Mouse (Mus musculus) hindbrain, embryonic 15.5 days (tissue): ENCODE measurements at regions not wholly inside any gene's neighbourhood (a gene's known extent, or its start where the extent isn't known, plus 50 kb on each side); places are given as distances from the start of the nearest gene placed in this dataset.

Experiments
- ATAC-seq: fragments of 200-750 bp; cut with Nextera tagmentation; 2 replicates; pipeline ENCODE4 v1.8.0; 2017; ENCODE audit warnings: low read depth, moderate number of reproducible peaks, moderate TSS enrichment; ENCODE audit not compliant: low FRiP score
- H3K27ac ChIP-seq: fragments of 300-500 bp; sonication (generic); replicated peaks from 2 replicates; pipeline ENCODE4 v1.5.1; 2015; ENCODE audit warnings: mild to moderate bottlenecking, inconsistent platforms
- H3K27me3 ChIP-seq: fragments of 300-500 bp; sonication (generic); 2 replicates; pipeline ENCODE4 v1.6.1; 2015; ENCODE audit warnings: control low read depth, inconsistent platforms
- H3K36me3 ChIP-seq: fragments of 300-500 bp; sonication (generic); 2 replicates; pipeline ENCODE4 v1.6.1; 2015; ENCODE audit warnings: control low read depth, inconsistent platforms
- H3K4me1 ChIP-seq: fragments of 300-500 bp; sonication (generic); replicated peaks from 2 replicates; pipeline ENCODE4 v1.6.1; 2015; ENCODE audit warnings: control low read depth, inconsistent platforms
- H3K4me2 ChIP-seq: fragments of 300-500 bp; sonication (generic); 2 replicates; pipeline ENCODE4 v1.6.1; 2015; ENCODE audit warnings: moderate library complexity, mild to moderate bottlenecking, inconsistent platforms
- H3K4me3 ChIP-seq: fragments of 300-500 bp; sonication (generic); 2 replicates; pipeline ENCODE4 v1.5.1; 2015; ENCODE audit warnings: mild to moderate bottlenecking, inconsistent platforms
- H3K9ac ChIP-seq: fragments of 300-500 bp; sonication (generic); 2 replicates; pipeline ENCODE4 v1.6.1; 2015; ENCODE audit warnings: inconsistent platforms
- H3K9me3 ChIP-seq: fragments of 300-500 bp; sonication (generic); 2 replicates; pipeline ENCODE4 v1.6.1; 2016; ENCODE audit warnings: control low read depth, inconsistent platforms
- WGBS: fragments of 180-500 bp; shearing (Covaris S2); methylation state at CpG from one replicate; pipeline ENCODE4 v1.1.7; 2015; 5-methylcytosine and 5-hydroxymethylcytosine counted together

DNA sequence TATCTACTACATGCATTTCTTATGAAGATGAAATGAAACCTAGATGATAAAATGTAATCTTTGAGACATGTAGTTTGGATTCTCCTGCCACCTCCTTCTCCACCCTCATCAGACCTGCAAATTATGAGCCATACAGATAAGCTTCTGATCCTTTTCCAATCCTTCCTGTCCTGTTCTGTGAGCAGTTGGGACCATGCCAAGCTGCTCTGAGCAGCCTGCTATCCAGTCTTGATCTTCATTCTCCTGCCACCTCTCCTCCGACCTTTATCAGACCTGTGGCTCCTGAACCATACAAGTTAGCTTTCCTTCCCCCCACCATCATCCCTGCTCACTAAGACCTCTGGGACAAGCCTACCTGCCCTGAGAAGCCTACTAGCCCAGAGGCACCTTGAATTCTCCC is 689.8 kb upstream of the Map3k7 start:
- Histone ChIP-seq H3K4me3 (no peak overlapping the region), H3K4me2 (no peak overlapping the region), H3K27me3 (no peaks in the 10 kb centered on the region), H3K36me3 (no peaks in the 10 kb centered on the region), H3K4me1 (no peaks in the 10 kb centered on the region), H3K27ac (no peak overlapping the region), H3K9ac (no peak overlapping the region), H3K9me3 (no peaks in the 10 kb centered on the region)
- no peak for ATAC-seq
- 80% methylated on average over 1 of the region's 1 CpGs for WGBS

DNA sequence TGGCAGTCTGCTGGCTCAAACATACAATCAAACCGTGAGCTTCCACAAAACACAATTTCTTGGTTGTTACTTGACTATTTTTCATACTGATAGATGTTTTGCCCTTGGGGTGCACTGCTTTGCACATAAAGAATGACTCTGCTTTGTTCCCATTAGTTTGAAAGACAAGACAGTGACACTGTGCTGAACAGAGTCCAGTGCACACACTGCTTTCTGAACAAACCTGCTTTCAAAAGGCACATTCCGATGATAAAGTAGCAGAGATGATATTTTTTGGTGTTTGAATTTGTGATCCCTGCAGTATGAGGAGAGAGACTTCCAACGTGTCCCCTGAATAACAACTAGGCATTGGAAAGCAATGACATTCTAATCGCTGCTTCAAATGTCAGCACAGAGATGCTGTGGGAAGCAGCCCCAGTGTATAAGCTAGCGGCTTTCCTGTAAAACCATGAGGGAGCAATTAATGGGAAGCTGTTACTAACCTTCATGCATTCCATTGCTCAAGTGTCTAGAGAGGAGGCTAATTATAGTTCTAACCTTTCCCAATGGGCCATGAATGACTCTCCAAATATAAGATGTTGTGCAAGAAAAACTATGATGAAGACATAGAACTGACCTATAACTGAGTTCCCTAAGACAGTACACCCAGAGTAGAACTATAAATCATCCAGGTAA is 673.5 kb upstream of the Map3k7 start:
- Histone ChIP-seq H3K27me3 (no peaks in the 10 kb centered on the region), H3K4me2 (no peak overlapping the region), H3K36me3 (no peaks in the 10 kb centered on the region), H3K9ac (no peak overlapping the region), H3K9me3 (no peaks in the 10 kb centered on the region), H3K4me1 (peaks cover 7% of the 10 kb centered on the region), H3K4me3 (no peak overlapping the region), H3K27ac (peak overlapping the region; percentile 22; the same call in 1 of the 2 replicates)
- WGBS, result 20% methylated on average over 5 of the region's 5 CpGs
- ATAC-seq, result peak; percentile 59; the same call in 1 of the 2 replicates

DNA sequence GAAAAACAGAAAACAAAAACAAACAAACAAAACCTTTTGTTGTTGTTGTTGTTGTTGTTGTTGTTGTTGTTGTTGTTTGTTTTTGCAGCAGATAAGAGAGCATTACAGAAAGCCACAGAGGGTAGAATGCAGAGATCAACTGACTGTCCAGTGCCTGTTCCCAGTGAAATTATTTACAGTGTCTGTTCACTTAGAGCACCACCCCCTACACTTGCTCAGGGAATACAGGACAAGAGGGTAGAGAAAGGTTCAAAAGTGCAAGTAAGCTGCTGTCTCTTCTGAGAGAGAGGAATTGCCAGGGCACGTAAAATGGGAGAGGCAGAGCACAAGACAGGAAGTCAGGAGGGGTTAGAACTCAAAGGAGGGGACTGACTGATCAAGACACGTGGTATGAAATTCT is 670.1 kb upstream of the Map3k7 start:
- no peak overlapping the region for H3K4me2 ChIP-seq
- no peak overlapping the region for H3K4me3 ChIP-seq
- no peak for ATAC-seq
- H3K9ac ChIP-seq, result no peak overlapping the region
- H3K27ac ChIP-seq, result no peak overlapping the region
- H3K36me3 ChIP-seq, result no peaks in the 10 kb centered on the region
- H3K4me1 ChIP-seq, result peaks cover 7% of the 10 kb centered on the region
- no peaks in the 10 kb centered on the region for H3K27me3 ChIP-seq
- WGBS, result 85% methylated on average over 2 of the region's 2 CpGs
- H3K9me3 ChIP-seq, result no peaks in the 10 kb centered on the region

DNA sequence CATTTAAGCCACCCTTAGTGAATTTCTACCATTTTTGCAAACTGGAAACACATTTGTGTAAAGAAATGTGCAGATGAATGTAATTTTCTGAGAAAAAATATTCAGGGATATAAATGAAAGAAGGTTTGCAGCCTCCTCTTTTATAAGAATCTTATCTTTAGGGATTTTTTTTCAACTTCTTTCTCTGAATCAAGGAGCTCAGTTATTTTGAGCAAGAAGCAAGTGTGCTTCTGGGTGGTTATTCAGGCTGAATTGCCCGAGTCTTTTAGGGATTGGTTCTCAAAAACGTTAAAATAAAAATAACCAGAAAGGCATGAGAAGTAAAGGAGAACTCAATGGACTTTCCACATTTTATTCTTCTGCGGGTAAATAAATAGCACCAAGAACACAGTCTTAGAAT is 666.0 kb upstream of the Map3k7 start:
- Histone ChIP-seq H3K4me2 (no peak overlapping the region), H3K27me3 (no peaks in the 10 kb centered on the region), H3K27ac (no peak overlapping the region), H3K9me3 (no peaks in the 10 kb centered on the region), H3K4me1 (no peaks in the 10 kb centered on the region), H3K4me3 (no peak overlapping the region), H3K36me3 (no peaks in the 10 kb centered on the region), H3K9ac (no peak overlapping the region)
- WGBS, result 91% methylated on average over 3 of the region's 3 CpGs
- no peak for ATAC-seq

DNA sequence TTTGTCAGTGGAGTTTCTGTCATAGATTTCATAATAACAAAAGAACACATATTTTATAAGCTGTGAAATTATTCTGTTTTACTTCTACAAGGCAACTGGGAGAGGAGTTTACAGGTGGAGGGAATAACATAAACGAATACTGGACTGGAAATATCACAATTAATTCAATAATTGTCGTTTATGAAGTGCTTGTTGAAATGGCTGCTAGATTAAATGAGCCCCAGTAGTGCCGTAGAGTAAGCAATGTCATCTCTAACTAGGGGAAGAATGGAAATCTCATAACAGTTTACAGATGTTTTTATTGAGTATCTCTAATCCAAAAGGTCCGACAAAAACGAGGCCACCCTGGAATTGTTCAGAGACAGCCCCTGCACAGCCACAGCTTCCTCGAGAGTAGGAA is 644.6 kb upstream of the Map3k7 start:
- H3K9me3 ChIP-seq, result no peaks in the 10 kb centered on the region
- 69% methylated on average over 6 of the region's 6 CpGs for WGBS
- no peak for ATAC-seq

DNA sequence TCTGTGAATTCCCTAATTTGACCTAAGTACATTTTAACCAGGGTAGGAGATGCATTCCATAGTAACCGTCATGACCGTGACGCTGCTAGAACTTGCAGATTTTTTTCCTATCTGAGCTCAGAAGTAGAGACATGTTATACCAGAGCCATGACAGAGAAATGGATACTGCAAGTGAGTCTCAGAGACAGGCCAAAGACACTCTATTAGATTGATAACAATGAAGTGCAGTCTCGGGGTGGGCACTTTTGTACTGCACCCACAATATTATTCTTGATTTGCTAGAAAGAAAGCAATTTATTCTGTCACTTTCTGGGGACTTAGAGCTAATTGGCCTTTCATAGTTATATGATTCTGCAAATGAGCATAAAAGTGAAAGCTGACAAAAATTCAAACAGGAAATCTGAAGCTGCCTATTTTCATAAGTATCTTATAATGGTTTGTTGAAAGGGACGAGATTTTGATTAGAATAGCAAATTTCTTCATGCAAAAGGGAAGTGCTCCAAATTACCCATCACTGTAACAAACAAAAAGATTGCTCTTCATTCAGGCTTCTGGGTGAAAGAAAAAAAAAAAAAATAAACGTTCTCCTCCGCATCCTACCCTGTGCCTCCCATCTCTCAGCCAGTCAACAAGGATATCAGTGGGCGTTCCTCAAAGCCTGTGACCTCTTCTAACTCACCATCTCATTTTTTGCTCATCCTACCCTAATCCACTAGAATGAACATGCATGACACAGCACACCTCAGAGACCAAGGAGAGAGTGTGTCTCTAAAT is 643.0 kb upstream of the Map3k7 start:
- Histone ChIP-seq H3K9me3 (no peaks in the 10 kb centered on the region), H3K4me3 (no peak overlapping the region), H3K36me3 (no peaks in the 10 kb centered on the region), H3K4me2 (no peak overlapping the region), H3K4me1 (no peaks in the 10 kb centered on the region), H3K9ac (no peak overlapping the region), H3K27me3 (no peaks in the 10 kb centered on the region), H3K27ac (no peak overlapping the region)
- ATAC-seq, result no peak
- WGBS, result 64% methylated on average over 8 of the region's 8 CpGs

More for the DNA sequence above, 644.6 kb upstream of the Map3k7 start:
- no peak overlapping the region for H3K9ac ChIP-seq
- no peak overlapping the region for H3K4me3 ChIP-seq
- no peak overlapping the region for H3K4me2 ChIP-seq
- H3K27ac ChIP-seq, result no peak overlapping the region
- H3K36me3 ChIP-seq, result no peaks in the 10 kb centered on the region
- no peaks in the 10 kb centered on the region for H3K4me1 ChIP-seq
- no peaks in the 10 kb centered on the region for H3K27me3 ChIP-seq

DNA sequence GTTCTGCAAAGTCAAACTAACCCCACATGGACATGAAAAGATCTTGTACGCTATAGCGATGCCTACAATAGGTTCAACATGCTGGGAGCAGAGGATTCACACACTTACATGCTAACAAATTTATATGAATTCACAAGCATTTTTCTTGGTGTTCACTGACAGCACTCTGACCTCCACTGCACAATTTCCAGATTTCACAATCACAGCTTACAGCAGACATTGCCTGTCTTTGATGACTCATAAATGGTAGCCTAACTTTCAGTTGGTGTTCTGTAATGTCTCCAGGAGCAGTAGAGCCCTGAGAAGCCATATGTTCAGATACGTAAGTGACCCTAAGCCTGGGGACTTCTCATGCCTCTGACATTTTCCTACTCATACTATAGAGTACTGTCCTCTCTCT is 640.1 kb upstream of the Map3k7 start:
- Histone ChIP-seq H3K9ac (no peak overlapping the region), H3K27me3 (no peaks in the 10 kb centered on the region), H3K27ac (no peak overlapping the region), H3K4me2 (no peak overlapping the region), H3K4me1 (no peaks in the 10 kb centered on the region), H3K36me3 (no peaks in the 10 kb centered on the region), H3K4me3 (no peak overlapping the region), H3K9me3 (no peaks in the 10 kb centered on the region)
- 88% methylated on average over 3 of the region's 3 CpGs for WGBS
- ATAC-seq, result no peak

DNA sequence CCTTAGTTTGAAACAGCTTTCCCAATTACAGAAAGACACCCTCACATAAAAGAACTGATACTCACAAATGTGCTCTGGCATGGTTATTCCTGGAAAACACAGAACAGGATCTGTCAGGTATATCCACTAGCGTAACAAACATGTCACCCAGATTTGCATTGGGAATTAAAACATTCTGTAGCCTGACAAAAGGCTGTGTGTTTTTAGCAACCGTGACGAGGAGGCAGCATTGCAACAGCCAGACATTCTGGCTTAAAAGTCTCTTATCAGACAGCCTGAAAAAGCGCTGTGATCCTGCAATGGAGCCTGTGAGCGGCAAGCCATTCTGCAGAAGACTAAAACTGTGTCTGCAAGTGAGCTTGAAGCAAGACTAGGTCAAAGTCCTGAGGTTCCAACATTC is 635.1 kb upstream of the Map3k7 start:
- Histone ChIP-seq H3K9ac (no peak overlapping the region), H3K9me3 (no peaks in the 10 kb centered on the region), H3K4me3 (no peak overlapping the region), H3K27me3 (no peaks in the 10 kb centered on the region), H3K27ac (0 out of 2 replicates have a peak overlapping the region, but pooled peaks have one; percentile 14), H3K4me1 (no peaks in the 10 kb centered on the region), H3K36me3 (no peaks in the 10 kb centered on the region), H3K4me2 (no peak overlapping the region)
- 49% methylated on average over 5 of the region's 5 CpGs for WGBS
- no peak for ATAC-seq

DNA sequence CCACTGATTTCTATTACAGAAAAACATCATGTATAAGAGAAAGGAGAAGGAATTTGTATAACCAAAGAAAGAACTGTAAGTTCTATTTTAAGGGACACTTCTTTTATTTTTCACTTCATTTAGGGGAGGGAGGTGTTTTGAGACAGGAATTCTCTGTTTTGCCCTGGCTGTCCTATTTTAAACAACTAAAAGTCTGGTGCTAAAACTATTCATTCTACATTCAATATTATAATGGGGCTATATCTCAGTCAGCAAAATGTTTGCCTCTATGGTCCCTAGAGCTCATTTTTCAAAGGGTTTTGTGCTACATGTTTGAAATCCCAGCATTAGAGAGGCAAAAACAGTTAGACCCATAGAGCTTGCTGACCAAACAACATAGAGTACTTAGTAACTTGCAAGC is 632.8 kb upstream of the Map3k7 start:
- Histone ChIP-seq H3K36me3 (no peaks in the 10 kb centered on the region), H3K4me3 (no peak overlapping the region), H3K9me3 (no peaks in the 10 kb centered on the region), H3K4me2 (no peak overlapping the region), H3K27me3 (no peaks in the 10 kb centered on the region), H3K9ac (no peak overlapping the region), H3K27ac (no peak overlapping the region), H3K4me1 (no peaks in the 10 kb centered on the region)
- no peak for ATAC-seq

DNA sequence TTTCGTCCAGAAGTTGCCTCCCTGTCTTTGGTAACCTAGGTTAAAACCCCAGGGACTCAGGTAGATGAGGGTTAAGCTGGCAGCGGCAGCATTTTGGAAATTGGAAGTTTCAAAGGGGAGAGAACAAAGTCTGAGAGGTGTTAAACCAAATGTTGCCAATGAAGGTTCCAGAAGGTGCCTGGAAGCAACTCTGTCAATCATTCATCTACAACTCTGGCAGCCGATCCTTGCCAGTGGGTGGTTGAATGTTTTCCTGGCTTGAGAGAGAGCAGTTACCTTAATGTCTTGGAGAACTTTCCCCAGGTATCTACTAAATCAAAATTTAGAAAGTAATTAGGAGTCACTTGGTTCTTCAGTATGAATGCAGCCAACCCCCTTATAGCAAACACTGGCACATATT is 628.2 kb upstream of the Map3k7 start:
- no peaks in the 10 kb centered on the region for H3K36me3 ChIP-seq
- H3K27me3 ChIP-seq, result no peaks in the 10 kb centered on the region
- H3K4me2 ChIP-seq, result no peak overlapping the region
- no peak for ATAC-seq
- no peaks in the 10 kb centered on the region for H3K9me3 ChIP-seq
- H3K27ac ChIP-seq, result no peak overlapping the region
- WGBS, result 89% methylated on average over 3 of the region's 3 CpGs
- H3K4me1 ChIP-seq, result peaks cover 5% of the 10 kb centered on the region; the same call in 1 of the 2 replicates
- H3K4me3 ChIP-seq, result no peak overlapping the region
- H3K9ac ChIP-seq, result no peak overlapping the region

DNA sequence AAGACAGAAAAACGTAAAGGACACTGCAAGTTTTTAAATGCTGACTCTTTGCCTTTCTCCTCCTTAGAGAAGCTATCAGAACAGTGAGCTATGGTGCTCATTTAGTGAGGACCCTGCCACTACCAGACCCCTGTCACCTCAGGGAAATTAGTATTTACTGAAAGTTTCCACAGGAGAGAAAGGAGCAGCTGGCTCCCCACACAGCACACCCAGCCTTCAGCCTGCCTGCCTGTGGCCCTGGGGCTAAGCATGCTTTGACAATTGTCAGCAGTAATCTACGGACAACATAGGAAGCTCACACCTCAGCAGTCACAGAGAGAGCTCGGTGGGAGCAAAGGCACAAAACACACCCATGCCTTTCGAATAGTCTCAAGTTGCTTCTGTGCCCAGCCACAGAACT is 625.9 kb upstream of the Map3k7 start:
- WGBS, result 43% methylated on average over 4 of the region's 4 CpGs
- Histone ChIP-seq H3K9me3 (no peaks in the 10 kb centered on the region), H3K4me2 (no peak overlapping the region), H3K27me3 (no peaks in the 10 kb centered on the region), H3K27ac (no peak overlapping the region), H3K4me1 (peaks cover 5% of the 10 kb centered on the region; the same call in 1 of the 2 replicates), H3K9ac (no peak overlapping the region), H3K36me3 (no peaks in the 10 kb centered on the region), H3K4me3 (no peak overlapping the region)
- ATAC-seq, result peak; percentile 56; the same call in 1 of the 2 replicates

DNA sequence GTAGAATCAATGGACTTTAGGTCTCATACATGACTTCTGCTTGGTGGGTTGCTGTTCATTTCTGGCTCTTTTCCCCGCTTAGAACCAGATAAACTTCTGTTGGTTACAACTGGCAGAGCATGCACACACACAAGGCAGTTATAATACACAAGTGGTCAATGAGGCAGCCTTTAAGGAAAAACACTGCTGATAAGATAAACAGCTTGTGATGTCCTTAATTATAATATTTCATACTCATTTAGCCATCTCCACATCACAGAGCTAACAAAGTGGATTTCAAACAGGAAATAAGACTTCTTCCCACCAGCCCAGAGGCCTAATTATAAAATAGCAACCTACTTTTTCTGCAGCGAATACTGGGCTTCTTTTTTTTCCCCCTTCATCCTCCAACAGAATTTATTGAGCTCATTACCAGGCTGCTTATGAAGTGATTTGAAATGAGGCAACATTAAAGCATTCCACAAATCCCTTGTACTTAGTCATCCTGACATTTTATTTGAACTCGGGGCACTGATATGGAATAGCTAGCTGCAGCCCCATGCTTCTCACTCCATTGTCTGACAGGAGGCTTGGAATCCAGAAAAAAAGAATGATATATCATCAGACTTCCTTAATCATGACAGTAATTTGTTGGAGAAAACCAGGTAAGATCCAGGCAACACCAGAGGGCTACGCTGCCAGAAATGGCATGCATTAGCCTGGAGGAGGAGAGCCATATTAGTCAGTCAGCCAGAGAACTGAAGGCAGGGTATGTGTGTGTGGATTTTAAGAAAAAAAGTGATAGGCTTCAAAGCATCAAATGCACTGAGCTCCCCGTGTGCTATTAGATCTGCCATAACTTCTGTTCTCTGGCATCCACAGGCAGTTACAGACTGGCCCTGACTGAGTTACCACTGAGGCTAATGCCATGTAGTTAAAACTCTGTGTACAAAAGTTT is 620.3 kb upstream of the Map3k7 start:
- H3K9ac ChIP-seq, result no peak overlapping the region
- no peaks in the 10 kb centered on the region for H3K36me3 ChIP-seq
- H3K27ac ChIP-seq, result no peak overlapping the region; the same call in 1 of the 2 replicates
- ATAC-seq, result peak; percentile 84
- no peak overlapping the region for H3K4me2 ChIP-seq
- H3K27me3 ChIP-seq, result no peaks in the 10 kb centered on the region
- H3K9me3 ChIP-seq, result no peaks in the 10 kb centered on the region
- H3K4me1 ChIP-seq, result peaks cover 4% of the 10 kb centered on the region; the same call in 1 of the 2 replicates
- WGBS, result 70% methylated on average over 5 of the region's 5 CpGs
- no peak overlapping the region for H3K4me3 ChIP-seq
